Mouse (Mus musculus) neural tube, embryonic 12.5 days (tissue): Measurements from ENCODE around the gene Hax1. TPM values are rescaled to one million over a fixed set of nuclear protein-coding genes. Genes with fewer than 3 reads are reported as not detected.

Experiments used
- ATAC-seq: fragments of 200-750 bp; cut with Nextera tagmentation; 2 replicates; pipeline ENCODE4 v1.8.0; 2017; ENCODE audit warnings: low read depth, mild to moderate bottlenecking, moderate TSS enrichment, moderate library complexity; ENCODE audit not compliant: low FRiP score
- H3K27ac ChIP-seq: fragments of 300-500 bp; sonication (generic); 2 replicates; pipeline ENCODE4 v1.5.1; 2016
- H3K27me3 ChIP-seq: fragments of 300-500 bp; sonication (generic); replicated peaks from 2 replicates; pipeline ENCODE4 v1.6.1; 2016; ENCODE audit warnings: mild to moderate bottlenecking
- H3K36me3 ChIP-seq: fragments of 300-500 bp; sonication (generic); 2 replicates; pipeline ENCODE4 v1.6.1; 2016; ENCODE audit warnings: mild to moderate bottlenecking
- H3K4me1 ChIP-seq: fragments of 300-500 bp; sonication (generic); 2 replicates; pipeline ENCODE4 v1.6.1; 2016
- H3K4me2 ChIP-seq: fragments of 300-500 bp; sonication (generic); replicated peaks from 2 replicates; pipeline ENCODE4 v1.6.1; 2016; ENCODE audit warnings: mild to moderate bottlenecking
- H3K4me3 ChIP-seq: fragments of 300-500 bp; sonication (generic); 2 replicates; pipeline ENCODE4 v1.5.1; 2016
- H3K9ac ChIP-seq: fragments of 300-500 bp; sonication (generic); 2 replicates; pipeline ENCODE4 v1.6.1; 2016; ENCODE audit warnings: mild to moderate bottlenecking
- H3K9me3 ChIP-seq: fragments of 300-500 bp; sonication (generic); 2 replicates; pipeline ENCODE4 v1.6.1; 2016; ENCODE audit warnings: mild to moderate bottlenecking
- whole genome bisulfite sequencing: fragments of 180-500 bp; shearing (Covaris S2); methylation state at CpG from one replicate; pipeline ENCODE4 v1.1.7; 2016; 5-methylcytosine and 5-hydroxymethylcytosine counted together
- polyA plus RNA-seq: library from polyadenylated mRNA; unstranded; fragments of >200 nt; fragmentation: Nextera tagmentation; extraction: Ambion mirVana; gene quantifications from 2 replicates; pipeline ENCODE4 v1.2.1, GENCODE M21; 2016

The Hax1 gene
- polyA plus RNA-seq, 1 experiment from 2014 or later, result 137 TPM

DNA sequence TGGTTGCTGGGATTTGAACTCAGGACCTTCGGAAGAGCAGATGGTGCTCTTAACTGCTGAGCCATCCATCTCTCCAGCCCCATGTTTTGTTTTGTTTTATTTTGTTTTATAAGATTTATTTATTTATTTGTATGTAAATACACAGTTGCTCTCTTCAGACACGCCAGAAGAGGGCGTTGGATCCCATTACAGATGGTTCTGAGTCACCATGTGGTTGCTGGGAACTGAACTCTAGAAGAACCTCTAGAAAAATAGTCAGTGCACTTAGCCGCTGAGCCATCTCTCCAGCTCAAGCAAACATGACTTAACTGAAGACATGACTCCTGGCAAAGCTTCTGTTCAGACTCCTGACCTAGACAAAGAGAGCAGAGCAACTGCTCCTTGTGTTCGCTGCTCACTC lies 16.2 kb downstream of the Hax1 start:
- Histone ChIP-seq H3K9me3 (no peaks in the 10 kb centered on the region), H3K36me3 (no peaks in the 10 kb centered on the region), H3K27me3 (no peaks in the 10 kb centered on the region), H3K4me3 (no peak overlapping the region), H3K9ac (no peak overlapping the region), H3K27ac (no peak overlapping the region), H3K4me1 (no peaks in the 10 kb centered on the region), H3K4me2 (no peak overlapping the region)
- WGBS, result 76% methylated on average over 5 of the region's 5 CpGs
- ATAC-seq, result no peak

DNA sequence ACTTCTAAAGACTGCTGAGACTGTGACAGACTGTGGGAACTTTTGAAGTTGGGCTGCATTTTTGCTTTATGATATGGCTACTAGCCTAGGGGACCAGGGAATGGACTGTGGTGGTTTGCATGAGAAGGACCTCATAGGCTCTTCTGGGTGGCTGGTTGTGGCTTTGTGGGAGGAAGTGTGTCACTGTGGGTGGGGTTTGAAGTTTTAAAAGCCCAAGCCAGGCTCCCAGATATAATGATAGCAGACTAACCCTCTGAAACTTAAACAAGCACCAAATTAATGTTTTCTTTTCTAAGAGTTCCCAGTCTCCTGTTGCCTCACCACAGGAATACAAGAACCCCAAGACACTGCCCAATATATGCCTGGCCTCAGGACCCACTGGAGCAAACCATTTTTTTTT lies 21.7 kb downstream of the Hax1 start:
- no peaks in the 10 kb centered on the region for H3K36me3 ChIP-seq
- no peak for ATAC-seq
- H3K4me1 ChIP-seq, result no peaks in the 10 kb centered on the region
- no peaks in the 10 kb centered on the region for H3K9me3 ChIP-seq
- no peaks in the 10 kb centered on the region for H3K27me3 ChIP-seq
- no peak overlapping the region for H3K9ac ChIP-seq
- H3K4me3 ChIP-seq, result no peak overlapping the region
- H3K27ac ChIP-seq, result no peak overlapping the region
- no peak overlapping the region for H3K4me2 ChIP-seq

- ATAC-seq, result no peak
- Histone ChIP-seq H3K9ac (no peak overlapping the region), H3K27me3 (no peaks in the 10 kb centered on the region), H3K4me3 (no peak overlapping the region), H3K27ac (no peak overlapping the region), H3K4me2 (no peak overlapping the region), H3K9me3 (no peaks in the 10 kb centered on the region), H3K36me3 (no peaks in the 10 kb centered on the region), H3K4me1 (peaks cover 17% of the 10 kb centered on the region)
- WGBS, result 76% methylated on average over 7 of the region's 7 CpGs
Measured at GRCm38 (mm10) chr3:89968509-89968908, 30.1 kb downstream of the Hax1 start.

DNA sequence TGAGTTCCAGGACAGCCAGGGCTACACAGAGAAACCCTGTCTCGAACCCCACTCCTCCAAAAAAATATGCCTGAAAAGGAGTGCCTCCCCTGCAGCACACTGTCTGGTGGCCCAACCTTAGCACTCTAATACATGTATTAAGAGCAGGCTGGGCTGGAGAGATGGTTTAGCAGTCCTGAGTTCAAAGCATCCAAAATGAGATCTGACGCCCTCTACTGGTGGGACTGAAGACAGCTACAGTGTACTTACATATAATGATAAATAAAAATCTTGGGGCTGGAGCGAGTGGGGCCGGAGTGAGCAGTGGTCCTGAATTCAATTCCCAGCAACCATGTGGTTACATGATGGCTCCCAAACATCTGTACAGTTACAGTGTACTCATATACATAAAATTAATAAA lies 31.6 kb downstream of the Hax1 start:
- Histone ChIP-seq H3K9me3 (no peaks in the 10 kb centered on the region), H3K4me1 (peaks cover 25% of the 10 kb centered on the region), H3K9ac (no peak overlapping the region), H3K4me2 (no peak overlapping the region), H3K36me3 (no peaks in the 10 kb centered on the region), H3K4me3 (no peak overlapping the region), H3K27ac (no peak overlapping the region), H3K27me3 (no peaks in the 10 kb centered on the region)
- 73% methylated on average over 4 of the region's 4 CpGs for WGBS
- ATAC-seq, result no peak

DNA sequence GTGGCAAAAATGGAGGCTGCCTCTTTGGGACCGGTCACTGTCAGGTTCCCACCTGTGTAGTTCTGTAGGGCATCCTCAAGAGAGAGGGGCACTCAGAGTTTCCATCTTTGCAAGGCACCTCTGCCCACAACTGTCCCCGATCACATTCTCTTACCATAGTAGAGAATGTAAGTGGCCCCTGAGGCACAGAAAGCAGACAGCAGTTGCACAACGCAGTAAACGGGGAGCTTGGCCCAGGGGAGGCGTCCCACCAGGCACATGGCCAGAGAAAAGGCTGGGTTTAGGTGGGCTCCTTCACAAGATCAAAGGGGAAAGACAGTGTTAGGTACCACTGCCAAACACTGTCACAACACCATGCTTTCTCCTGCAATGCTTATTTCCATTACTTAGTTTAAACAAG lies 32.6 kb downstream of the Hax1 start:
- Histone ChIP-seq H3K4me1 (peaks cover 35% of the 10 kb centered on the region), H3K36me3 (no peaks in the 10 kb centered on the region), H3K9ac (no peak overlapping the region), H3K27ac (no peak overlapping the region), H3K27me3 (no peaks in the 10 kb centered on the region), H3K9me3 (no peaks in the 10 kb centered on the region), H3K4me2 (no peak overlapping the region), H3K4me3 (no peak overlapping the region)
- WGBS, result 86% methylated on average over 5 of the region's 5 CpGs
- ATAC-seq, result no peak

- Histone ChIP-seq H3K9ac (no peak overlapping the region), H3K27me3 (no peaks in the 10 kb centered on the region), H3K9me3 (no peaks in the 10 kb centered on the region), H3K4me2 (no peak overlapping the region), H3K36me3 (no peaks in the 10 kb centered on the region), H3K27ac (no peak overlapping the region), H3K4me1 (peaks cover 39% of the 10 kb centered on the region), H3K4me3 (no peak overlapping the region)
- WGBS, result 96% methylated on average over 8 of the region's 8 CpGs
- no peak for ATAC-seq
Measured at GRCm38 (mm10) chr3:89965557-89965956, 33.0 kb downstream of the Hax1 start.

- ATAC-seq, result no peak
- no peaks in the 10 kb centered on the region for H3K27me3 ChIP-seq
- peaks cover 51% of the 10 kb centered on the region for H3K4me1 ChIP-seq
- peak overlapping the region; percentile 96 for H3K9ac ChIP-seq
- H3K4me2 ChIP-seq, result peak overlapping the region; percentile 99
- 41% methylated on average over 22 of the region's 22 CpGs for WGBS
- peak overlapping the region; percentile 88; the same call in 1 of the 2 replicates for H3K27ac ChIP-seq
- 0 out of 2 replicates have a peak, but pooled peaks cover under 1% of the 10 kb centered on the region for H3K36me3 ChIP-seq
- peak overlapping the region; percentile 96 for H3K4me3 ChIP-seq
- no peaks in the 10 kb centered on the region for H3K9me3 ChIP-seq
Measured at GRCm38 (mm10) chr3:89963926-89964739, 34.4 kb downstream of the Hax1 start.

- Histone ChIP-seq H3K27ac (peak within 1 kb of the TSS; percentile 88), H3K4me3 (peak within 1 kb of the TSS; percentile 96), H3K9ac (peak within 1 kb of the TSS; percentile 96), H3K9me3 (no peaks in the 10 kb centered on the region), H3K4me2 (peak within 1 kb of the TSS; percentile 99), H3K27me3 (no peaks in the 10 kb centered on the region), H3K36me3 (peaks cover 8% of the 10 kb centered on the region), H3K4me1 (peaks cover 54% of the 10 kb centered on the region)
- under 1% methylated on average over 34 of the region's 35 CpGs for WGBS
- ATAC-seq, result peak; percentile 54
Measured at GRCm38 (mm10) chr3:89963221-89963763, 35.3 kb downstream of the Hax1 start, which contains the start of gene Atp8b2. Gene Atp8b2 (minus strand): TSS chr3:89963508.

GRCm38 (mm10) chr3:89962751-89963220 lies 35.8 kb downstream of the Hax1 start:
- Histone ChIP-seq H3K36me3 (peaks cover 13% of the 10 kb centered on the region), H3K9me3 (no peaks in the 10 kb centered on the region), H3K4me2 (peak overlapping the region; percentile 99), H3K27me3 (no peaks in the 10 kb centered on the region), H3K4me3 (peak overlapping the region; percentile 96), H3K27ac (peak overlapping the region; percentile 88), H3K4me1 (peaks cover 54% of the 10 kb centered on the region), H3K9ac (peak overlapping the region; percentile 96)
- under 1% methylated on average over 30 of the region's 30 CpGs for WGBS
- peak; percentile 23; the same call in 1 of the 2 replicates for ATAC-seq

- Histone ChIP-seq H3K27me3 (no peaks in the 10 kb centered on the region), H3K4me1 (peaks cover 54% of the 10 kb centered on the region), H3K4me3 (peak overlapping the region; percentile 96), H3K27ac (peak overlapping the region; percentile 88; the same call in 1 of the 2 replicates), H3K4me2 (peak overlapping the region; percentile 99), H3K9ac (peak overlapping the region; percentile 96), H3K36me3 (peaks cover 19% of the 10 kb centered on the region), H3K9me3 (no peaks in the 10 kb centered on the region)
- 10% methylated on average over 14 of the region's 14 CpGs for WGBS
- no peak for ATAC-seq
Measured at GRCm38 (mm10) chr3:89962059-89962750, 36.4 kb downstream of the Hax1 start.

DNA sequence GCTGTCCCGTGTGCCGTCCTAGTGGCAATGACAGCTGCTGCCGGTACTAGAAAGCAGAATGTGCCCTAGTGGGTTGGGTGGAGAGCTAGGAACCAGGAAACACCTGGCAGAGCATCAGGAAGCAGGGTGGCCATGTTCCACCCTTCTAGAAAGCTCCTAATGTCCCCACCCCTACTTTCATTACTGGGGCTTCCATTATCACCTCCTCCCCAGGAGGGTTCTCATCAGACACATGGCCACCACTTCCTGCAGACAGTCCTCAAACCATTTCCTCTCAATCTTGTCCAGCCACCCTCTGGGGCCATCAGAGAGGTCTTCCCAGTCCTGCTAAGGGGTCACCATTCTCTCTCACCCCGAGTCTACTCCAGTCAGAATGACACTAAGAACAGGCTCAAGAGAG lies 37.1 kb downstream of the Hax1 start:
- H3K4me2 ChIP-seq, result peak overlapping the region; percentile 99
- H3K9me3 ChIP-seq, result no peaks in the 10 kb centered on the region
- H3K27ac ChIP-seq, result no peak overlapping the region
- peak overlapping the region; percentile 96 for H3K4me3 ChIP-seq
- peaks cover 26% of the 10 kb centered on the region for H3K36me3 ChIP-seq
- peaks cover 54% of the 10 kb centered on the region for H3K4me1 ChIP-seq
- H3K27me3 ChIP-seq, result no peaks in the 10 kb centered on the region
- ATAC-seq, result no peak
- 59% methylated on average over 4 of the region's 4 CpGs for WGBS
- peak overlapping the region; percentile 96; the same call in 1 of the 2 replicates for H3K9ac ChIP-seq

DNA sequence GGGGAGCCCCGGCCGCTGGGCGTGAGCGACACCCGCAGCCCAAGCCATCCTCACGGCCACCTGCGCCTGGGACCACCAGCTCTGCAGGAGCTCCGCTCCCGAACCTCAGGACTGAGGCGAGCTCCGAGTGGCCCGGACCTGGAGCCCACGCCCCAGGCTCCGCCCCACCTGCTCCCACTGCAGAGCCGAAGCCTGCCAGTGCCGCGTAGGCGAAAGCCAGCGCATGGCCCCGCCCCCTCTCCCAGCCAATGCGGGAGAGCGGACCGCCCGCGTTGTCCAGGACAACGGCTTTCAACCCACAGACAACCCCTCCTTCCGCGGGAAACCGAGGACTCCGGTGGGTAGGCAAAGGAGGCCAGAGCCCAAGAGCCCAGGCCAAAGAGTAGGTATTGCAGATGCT lies 38.1 kb downstream of the Hax1 start:
- Histone ChIP-seq H3K9me3 (no peaks in the 10 kb centered on the region), H3K4me3 (peak overlapping the region; percentile 57), H3K4me1 (peaks cover 54% of the 10 kb centered on the region), H3K36me3 (peaks cover 36% of the 10 kb centered on the region), H3K27me3 (no peaks in the 10 kb centered on the region), H3K27ac (no peak overlapping the region), H3K9ac (peak overlapping the region; percentile 80), H3K4me2 (peak overlapping the region; percentile 99)
- peak; percentile 84 for ATAC-seq
- 1% methylated on average over 30 of the region's 30 CpGs for WGBS
